Mouse (Mus musculus): ENCODE measurements around the gene Zfp646. TPM values are rescaled to one million over a fixed set of nuclear protein-coding genes. Genes with fewer than 3 reads are reported as not detected.

Gene Zfp646
- 13.4 and 33.6 TPM in 2 replicates for polyA plus RNA-seq (2012; ENCODE audit: low replicate concordance)

DNA sequence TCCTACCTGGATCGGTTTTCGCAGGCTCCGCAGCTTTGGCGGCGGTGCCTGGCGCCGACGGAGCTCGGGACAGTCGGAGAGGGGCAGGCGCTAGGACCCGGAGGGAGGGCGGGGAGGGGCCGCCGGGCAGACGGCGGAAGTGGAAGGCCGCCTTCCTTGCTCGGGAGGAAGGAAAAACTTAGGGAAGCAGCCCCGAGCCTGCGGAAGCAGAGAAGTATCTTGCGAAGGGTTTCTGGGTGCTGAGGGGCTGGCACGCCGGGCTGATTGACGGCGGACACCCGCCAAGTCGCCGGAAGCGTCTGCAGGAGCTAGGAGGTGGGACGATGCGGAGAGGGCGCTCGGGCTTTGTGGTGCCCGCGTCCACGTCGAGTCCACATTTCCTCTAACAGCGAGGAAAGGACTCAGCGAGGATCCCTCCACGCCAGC, at the start of gene Zfp646:
Gene Zfp646 (plus strand): TSS at position 181 of the 426 bp plus-strand sequence.

GRCm38 (mm10) chr7:127876467-127877348, 687 bp downstream of the Zfp646 start, which contains the start of gene Zfp668:
Gene Zfp668, minus strand, starts transcription at chr7:127876828.

GRCm38 (mm10) chr7:127890798-127891197, 14.8 kb downstream of the Zfp646 start, which contains the start of gene Prss53:
Gene Prss53, minus strand, starts transcription at chr7:127890970.

DNA sequence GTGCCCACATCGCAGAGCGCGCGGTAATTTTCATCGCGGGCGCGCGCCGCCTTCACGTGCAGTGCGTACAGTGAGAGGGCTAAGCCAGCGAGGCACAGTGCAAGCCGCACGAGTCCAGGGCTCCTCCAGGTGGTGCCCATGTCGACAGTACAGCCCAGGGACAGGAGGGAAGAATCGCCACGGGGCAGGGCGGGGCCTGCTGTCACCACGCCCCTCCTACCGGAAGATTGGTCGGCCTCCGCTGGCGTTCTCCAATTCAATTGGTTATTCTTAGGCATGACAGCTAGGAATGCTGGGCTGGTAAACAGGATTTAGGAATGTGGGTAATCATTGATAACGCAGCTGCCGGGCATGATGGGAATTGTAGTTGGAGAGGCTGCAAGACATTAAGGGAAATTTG, 19.4 kb downstream of the Zfp646 start, which contains the start of the genes Gm21974 and Vkorc1:
Gene Gm21974 (minus strand): TSS at position 13 of the 400 bp plus-strand sequence.
Gene Vkorc1 (minus strand): TSS at position 176 of the 400 bp plus-strand sequence.

DNA sequence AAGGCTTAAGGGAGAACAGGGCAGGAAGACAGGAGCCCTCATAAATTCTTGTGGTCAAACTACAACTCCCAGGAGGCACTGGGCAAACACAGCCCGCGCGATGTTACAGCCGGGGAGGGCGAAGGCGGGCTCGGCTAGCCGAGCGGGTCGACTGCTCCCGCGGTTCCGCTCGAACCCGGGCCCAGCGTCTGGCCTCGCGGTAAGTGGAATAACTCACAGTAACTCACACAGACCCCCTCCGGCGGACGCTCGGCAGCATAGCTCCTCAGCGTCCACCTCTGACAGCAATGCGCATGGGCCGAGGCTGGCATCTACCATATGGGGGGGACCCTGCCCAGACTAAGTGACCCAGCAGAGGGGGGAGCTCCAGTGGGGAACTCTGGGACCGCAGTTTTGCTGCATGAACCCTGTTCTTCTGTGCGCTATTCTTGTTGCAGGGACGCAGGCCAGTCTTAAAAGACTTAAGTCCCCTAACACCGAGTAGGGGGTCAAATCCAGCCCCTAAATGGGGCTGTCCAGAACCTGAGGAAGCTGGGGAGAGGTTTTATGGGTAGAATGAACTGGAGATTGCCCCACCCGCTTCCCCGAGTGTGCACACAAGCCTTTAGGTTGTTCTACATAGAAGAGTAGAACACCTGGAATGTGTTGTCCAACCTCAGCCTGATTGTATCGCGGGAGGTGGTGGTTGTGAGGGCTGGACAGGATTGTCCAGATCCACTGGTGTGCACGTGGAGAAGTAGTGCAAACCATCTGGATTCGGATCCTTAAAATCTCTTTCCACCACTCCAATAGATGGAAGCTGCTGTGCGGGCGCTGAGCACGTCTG, 28.2 kb downstream of the Zfp646 start, which contains the start of gene Bckdk:
Gene Bckdk (plus strand): TSS at position 112 of the 826 bp plus-strand sequence.

GRCm38 (mm10) chr7:127912190-127912871, 36.3 kb downstream of the Zfp646 start, which contains the start of gene Kat8:
Gene Kat8, plus strand, starts transcription at chr7:127912516.

DNA sequence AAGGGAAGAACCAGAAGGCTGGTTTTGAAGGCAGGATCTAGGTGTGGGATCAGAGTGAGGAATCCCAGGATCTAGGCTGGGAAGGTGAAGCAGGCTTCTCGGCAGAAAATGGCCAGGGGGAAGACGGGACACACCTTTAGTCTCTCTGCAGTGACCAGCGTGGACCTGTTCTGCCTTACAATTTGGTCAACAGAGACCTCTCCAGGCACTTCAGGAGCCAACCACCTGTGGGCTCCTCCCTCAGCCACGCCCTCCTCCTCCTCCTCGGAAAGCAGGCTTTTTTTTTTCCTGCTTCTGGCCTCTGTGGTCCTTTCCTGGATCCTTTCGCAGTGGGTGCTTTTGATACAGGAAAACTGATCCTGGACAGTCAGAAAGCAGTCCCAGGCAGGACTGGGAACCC, 53.9 kb downstream of the Zfp646 start, which contains the start of gene Prss8:
Gene Prss8 (minus strand): TSS at position 182 of the 400 bp plus-strand sequence.

Other genes with a start within 250 kb of the Zfp646 start
- gene Bcl7c, start 167.3 kb upstream of the Zfp646 start, polyA plus RNA-seq (2012; ENCODE audit: low replicate concordance), result 235 and 532 TPM in 2 replicates
- 0.69 and 1.3 TPM in 2 replicates for gene Ctf1, start 163.5 kb upstream of the Zfp646 start, polyA plus RNA-seq (2012; ENCODE audit: low replicate concordance)
- not detected in 2 replicates for gene Ctf2, start 144.1 kb upstream of the Zfp646 start, polyA plus RNA-seq (2012; ENCODE audit: low replicate concordance)
- 47.5 and 50.3 TPM in 2 replicates for gene Fbxl19, start 131.7 kb upstream of the Zfp646 start, polyA plus RNA-seq (2012; ENCODE audit: low replicate concordance)
- gene Orai3, start 106.4 kb upstream of the Zfp646 start, polyA plus RNA-seq (2012; ENCODE audit: low replicate concordance), result 28.7 and 40.4 TPM in 2 replicates
- gene Setd1a, start 99.6 kb upstream of the Zfp646 start, polyA plus RNA-seq (2012; ENCODE audit: low replicate concordance), result 110 and 121 TPM in 2 replicates
- gene Gm49388, start 90.6 kb upstream of the Zfp646 start, polyA plus RNA-seq (2012; ENCODE audit: low replicate concordance), result 2.2 TPM in 1 of 2 replicates, not detected in the other
- gene Hsd3b7, start 75.6 kb upstream of the Zfp646 start, polyA plus RNA-seq (2012; ENCODE audit: low replicate concordance), result 0.69 and 8.5 TPM in 2 replicates
- gene Stx4a, start 51.9 kb upstream of the Zfp646 start, polyA plus RNA-seq (2012; ENCODE audit: low replicate concordance), result 24.8 and 27.0 TPM in 2 replicates
- 0.23 and 0.28 TPM in 2 replicates for gene Stx1b, start 51.7 kb upstream of the Zfp646 start, polyA plus RNA-seq (2012; ENCODE audit: low replicate concordance)
- 22.6 and 26.8 TPM in 2 replicates for gene Zfp668, start 607 bp downstream of the Zfp646 start, polyA plus RNA-seq (2012; ENCODE audit: low replicate concordance)
- 0.58 and 1.1 TPM in 2 replicates for gene Prss53, start 14.7 kb downstream of the Zfp646 start, polyA plus RNA-seq (2012; ENCODE audit: low replicate concordance)
- not detected in 2 replicates for gene Gm21974, start 19.2 kb downstream of the Zfp646 start, polyA plus RNA-seq (2012; ENCODE audit: low replicate concordance)
- gene Vkorc1, start 19.4 kb downstream of the Zfp646 start, polyA plus RNA-seq (2012; ENCODE audit: low replicate concordance), result 10.1 and 24.2 TPM in 2 replicates
- 79.6 and 212 TPM in 2 replicates for gene Bckdk, start 27.9 kb downstream of the Zfp646 start, polyA plus RNA-seq (2012; ENCODE audit: low replicate concordance)
- gene Kat8, start 36.3 kb downstream of the Zfp646 start, polyA plus RNA-seq (2012; ENCODE audit: low replicate concordance), result 2.0 and 6.1 TPM in 2 replicates
- gene Prss8, start 53.9 kb downstream of the Zfp646 start, polyA plus RNA-seq (2012; ENCODE audit: low replicate concordance), result not detected in 2 replicates
- 2.3 and 7.5 TPM in 2 replicates for gene Prss36, start 70.5 kb downstream of the Zfp646 start, polyA plus RNA-seq (2012; ENCODE audit: low replicate concordance)
- gene Fus, start 91.2 kb downstream of the Zfp646 start, polyA plus RNA-seq (2012; ENCODE audit: low replicate concordance), result 125 and 210 TPM in 2 replicates
- gene Pycard, start 117.6 kb downstream of the Zfp646 start, polyA plus RNA-seq (2012; ENCODE audit: low replicate concordance), result 2.1 and 2.2 TPM in 2 replicates
- gene Trim72, start 127.7 kb downstream of the Zfp646 start, polyA plus RNA-seq (2012; ENCODE audit: low replicate concordance), result 0.10 TPM in 1 of 2 replicates, not detected in the other
- 1.3 and 1.8 TPM in 2 replicates for gene Itgam, start 186.4 kb downstream of the Zfp646 start, polyA plus RNA-seq (2012; ENCODE audit: low replicate concordance)
- gene Gm49368, start 186.5 kb downstream of the Zfp646 start, polyA plus RNA-seq (2012; ENCODE audit: low replicate concordance), result not detected in 2 replicates

Measured in leukemia stem cell, adult 10-12 weeks (primary cell).